Mouse (Mus musculus) retina, embryonic 14.5 days (tissue): ENCODE data around the gene Pnp.
"Not testable (repeated sequence)": the region's sequence is repeated elsewhere in the genome, so short reads cannot be mapped to it uniquely, and the experiment has no call there.

ENCODE experiments used
- DNase-seq: peaks from one replicate; pipeline ENCODE4 v3.0.0-alpha.2; 2015; ENCODE audit warnings: low spot score

The Pnp gene

DNA sequence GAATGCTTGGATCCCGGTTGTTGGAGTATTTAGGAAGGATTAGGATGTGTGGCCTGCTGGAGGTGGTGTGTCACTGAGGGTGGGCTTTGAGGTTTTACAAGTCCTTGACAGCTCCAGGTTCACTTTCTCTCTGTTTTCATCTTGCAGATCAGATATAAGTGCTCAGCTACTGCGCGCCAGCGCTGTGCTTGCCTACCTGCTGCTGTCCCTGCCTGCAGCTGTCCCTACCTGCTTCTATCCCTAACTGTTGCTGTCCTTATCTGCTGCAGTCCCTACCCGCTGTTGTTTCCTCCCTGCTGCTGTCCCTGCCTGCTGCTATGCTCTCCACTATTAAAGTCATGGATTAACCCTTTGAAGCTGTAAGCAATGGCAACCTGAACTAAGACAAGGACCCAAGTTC lies 44.1 kb downstream of the Pnp start:
- no peak for DNase-seq

DNA sequence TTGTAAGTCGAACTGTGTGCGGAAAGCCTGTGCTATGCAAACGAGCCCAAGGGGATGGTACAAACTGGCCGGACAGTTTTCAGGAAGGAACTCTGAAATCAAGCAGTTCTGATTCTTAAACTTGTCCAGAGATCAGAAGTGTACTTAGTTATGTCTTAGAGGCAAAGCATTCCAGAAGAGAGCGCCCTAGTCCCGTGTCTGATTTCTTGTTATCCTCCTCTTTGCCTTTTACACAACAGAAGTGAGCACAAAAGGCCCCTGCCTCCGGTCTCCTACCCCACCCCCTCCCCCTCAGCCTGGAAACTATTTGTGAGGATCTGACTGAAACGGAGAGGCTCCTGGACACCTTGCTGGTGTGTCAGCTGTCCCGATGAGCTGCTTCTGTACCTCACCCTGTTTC lies 45.8 kb downstream of the Pnp start:
- DNase-seq, result no peak

GRCm38 (mm10) chr14:50978451-50978850 lies 47.6 kb downstream of the Pnp start:
- not testable (repeated sequence) for DNase-seq

DNA sequence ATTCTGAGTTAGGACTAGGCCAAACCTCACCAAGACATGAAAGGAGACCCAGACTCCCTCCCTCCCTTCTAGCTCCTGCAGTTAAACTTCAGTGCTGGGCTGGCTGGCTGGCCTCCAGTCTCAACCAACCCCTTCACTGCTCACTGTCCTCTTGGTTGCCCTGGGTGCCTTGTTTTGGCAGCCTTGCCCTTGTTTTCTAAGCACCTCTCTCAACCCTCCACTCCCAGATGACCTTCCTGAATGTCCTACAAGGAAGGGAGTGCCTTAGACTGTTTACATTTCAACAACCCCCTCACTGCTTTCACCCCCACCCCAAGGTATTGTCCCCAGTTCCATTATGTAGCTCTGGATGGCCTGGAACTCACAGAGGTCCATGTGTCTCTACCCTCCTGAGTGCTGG lies 48.7 kb downstream of the Pnp start:
- DNase-seq, result no peak

DNA sequence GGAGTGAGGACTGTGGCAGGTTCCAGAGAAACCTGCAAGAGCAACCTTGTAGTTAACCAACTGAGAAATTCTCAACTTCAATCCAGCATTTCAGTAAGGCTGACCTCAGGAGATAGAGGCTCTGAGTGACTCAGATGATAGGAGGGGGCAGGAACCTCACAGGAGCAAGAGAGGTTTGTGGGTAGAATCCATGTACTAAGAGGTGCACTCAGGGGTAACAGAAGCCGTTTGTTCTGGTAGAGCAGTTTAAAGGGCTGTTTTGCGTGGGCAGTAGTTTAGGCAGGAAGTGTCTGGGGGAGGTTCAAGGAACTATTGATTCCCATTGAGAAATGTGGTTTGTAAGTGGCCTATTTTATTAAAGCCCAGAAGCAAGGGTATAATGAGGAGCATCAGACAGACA lies 50.3 kb downstream of the Pnp start:
- DNase-seq, result no peak

DNA sequence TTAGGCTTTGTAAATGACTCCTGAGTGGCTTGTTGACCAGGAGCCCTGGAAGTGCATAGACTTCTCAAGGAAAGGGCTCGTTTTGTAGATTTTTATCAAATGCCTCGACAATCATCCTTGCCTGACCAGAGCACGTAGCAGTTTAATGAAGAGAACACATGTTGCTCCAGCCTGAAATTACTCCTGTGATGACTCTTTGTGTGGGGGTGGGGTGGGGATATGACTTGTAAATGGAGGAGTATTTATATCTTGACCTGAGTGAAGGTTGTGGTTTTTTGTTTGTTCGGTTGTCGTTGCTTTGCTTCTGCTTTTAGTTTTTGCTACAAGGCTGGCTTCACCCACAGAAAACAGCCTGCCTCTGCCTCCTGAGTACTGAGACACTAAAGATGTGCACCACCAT lies 51.0 kb downstream of the Pnp start:
- DNase-seq, result no peak

GRCm38 (mm10) chr14:50987668-50988067 lies 56.8 kb downstream of the Pnp start:
- no peak for DNase-seq

DNA sequence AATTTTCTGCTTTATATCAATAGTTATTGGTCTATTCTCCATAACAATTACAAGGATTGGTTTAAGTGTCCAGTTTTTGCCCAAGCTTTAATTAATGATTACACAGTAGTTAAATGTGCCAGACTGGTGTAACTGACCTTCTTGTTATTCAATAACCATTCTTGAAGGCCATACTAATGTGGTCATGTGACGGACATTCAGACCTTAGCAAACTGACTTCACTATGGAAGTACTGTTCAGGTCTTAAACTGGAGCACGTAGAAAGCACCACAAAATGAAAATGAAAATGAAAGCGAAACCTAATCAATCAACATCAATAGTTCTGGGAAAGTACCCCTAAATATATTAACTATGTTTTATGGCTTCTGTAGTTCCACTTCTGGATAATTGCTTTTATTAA lies 60.2 kb downstream of the Pnp start:
- no peak for DNase-seq

DNA sequence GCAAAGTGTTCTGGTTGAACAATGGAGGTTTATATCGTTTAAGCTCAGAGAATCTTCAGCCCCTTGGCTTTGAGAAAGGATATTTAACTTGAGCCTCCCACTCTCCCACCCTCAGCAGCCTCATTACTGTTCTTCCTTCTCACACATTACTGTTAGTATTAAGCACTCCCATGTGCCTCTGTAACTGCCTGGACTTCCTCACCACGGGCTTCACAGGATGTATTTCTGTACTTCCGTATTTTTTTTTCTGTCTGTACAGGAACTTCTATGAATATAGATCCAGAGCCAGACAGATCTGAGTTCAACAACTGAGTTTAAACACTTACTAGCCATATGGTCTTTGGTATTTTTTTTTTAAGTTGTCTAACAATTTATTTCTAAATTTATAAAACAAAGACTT lies 66.2 kb downstream of the Pnp start:
- no peak for DNase-seq

DNA sequence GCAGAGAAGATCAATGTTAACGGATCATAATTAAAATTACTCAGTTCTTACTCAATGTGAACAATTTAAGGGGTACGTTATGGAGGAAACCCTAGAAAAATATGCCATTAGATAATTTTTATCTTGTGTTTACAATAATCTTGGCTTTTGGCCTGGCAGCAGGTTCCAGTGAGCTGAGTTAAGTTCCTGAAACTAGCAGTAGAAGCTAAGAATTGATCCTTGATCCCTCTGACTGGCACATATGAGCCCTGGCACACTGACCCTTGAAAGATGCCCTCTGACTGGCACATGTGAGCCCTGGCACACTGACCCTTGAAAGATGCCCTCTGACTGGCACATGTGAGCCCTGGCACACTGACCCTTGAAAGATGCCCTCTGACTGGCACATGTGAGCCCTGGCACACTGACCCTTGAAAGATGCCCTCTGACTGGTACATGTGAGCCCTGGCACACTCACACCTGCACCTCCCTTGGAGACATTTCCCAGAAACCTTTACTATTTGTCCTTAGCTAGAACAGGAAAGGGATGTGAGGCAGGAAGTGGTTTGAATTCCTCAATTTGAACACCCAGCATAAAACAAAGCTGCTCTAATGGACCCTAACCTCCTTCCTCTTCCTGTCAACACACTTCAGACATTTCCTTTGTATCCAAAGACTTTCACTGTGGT lies 67.3 kb downstream of the Pnp start:
- no peak for DNase-seq

- no peak for DNase-seq
Observed at GRCm38 (mm10) chr14:51007152-51007801, 76.4 kb downstream of the Pnp start, which contains the start of gene Rnase10. Gene Rnase10 (plus strand): TSS chr14:51007751.

- no peak for DNase-seq
Observed at GRCm38 (mm10) chr14:51007914-51008713, 77.2 kb downstream of the Pnp start.

DNA sequence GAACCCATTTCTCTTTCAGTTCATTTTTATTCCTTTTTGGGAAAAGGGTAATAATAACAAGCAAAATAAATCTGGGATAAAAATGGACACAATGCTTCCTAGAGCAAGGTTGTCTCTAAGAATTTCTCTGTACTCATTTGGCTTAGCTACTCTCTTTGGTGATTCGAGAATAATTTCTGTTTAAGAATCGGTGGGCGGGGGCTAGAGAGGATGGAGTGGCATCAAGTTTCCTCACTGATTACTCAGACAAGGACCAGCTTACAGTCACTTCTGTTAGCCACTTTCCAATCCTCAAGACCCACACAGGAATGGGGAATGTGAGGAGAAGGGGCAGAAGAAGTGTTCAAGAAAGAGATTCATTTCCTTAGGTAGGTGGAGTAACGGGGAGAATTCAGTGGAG lies 77.9 kb downstream of the Pnp start:
- DNase-seq, result no peak

DNA sequence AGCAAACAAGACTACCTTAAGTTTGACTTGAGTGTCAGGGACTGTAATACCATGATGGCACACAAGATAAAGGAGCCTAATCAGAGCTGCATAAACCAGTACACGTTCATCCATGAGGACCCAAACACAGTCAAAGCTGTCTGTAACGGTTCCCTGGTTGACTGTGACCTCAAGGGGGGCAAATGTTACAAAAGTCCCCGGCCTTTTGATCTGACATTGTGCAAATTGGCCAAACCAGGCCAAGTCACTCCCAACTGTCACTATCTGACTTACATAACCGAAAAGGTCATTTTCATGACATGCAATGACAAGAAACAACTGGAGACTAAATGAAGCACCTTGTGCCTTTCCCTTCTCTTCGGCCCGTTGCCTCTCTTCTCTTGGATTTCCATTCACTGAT lies 78.7 kb downstream of the Pnp start:
- no peak for DNase-seq

- not testable (repeated sequence) for DNase-seq
Observed at GRCm38 (mm10) chr14:51014724-51015123, 83.8 kb downstream of the Pnp start.
